Mouse (Mus musculus) thymus, postnatal 36 days (tissue): ENCODE measurements around the gene Chtop.

ENCODE experiments used
- DNase-seq, 2 experiments: peaks; one replicate each; pipeline ENCODE4 v3.0.0; 2022; ENCODE audit warnings: mixed read lengths in 2 of 2

Gene Chtop

DNA sequence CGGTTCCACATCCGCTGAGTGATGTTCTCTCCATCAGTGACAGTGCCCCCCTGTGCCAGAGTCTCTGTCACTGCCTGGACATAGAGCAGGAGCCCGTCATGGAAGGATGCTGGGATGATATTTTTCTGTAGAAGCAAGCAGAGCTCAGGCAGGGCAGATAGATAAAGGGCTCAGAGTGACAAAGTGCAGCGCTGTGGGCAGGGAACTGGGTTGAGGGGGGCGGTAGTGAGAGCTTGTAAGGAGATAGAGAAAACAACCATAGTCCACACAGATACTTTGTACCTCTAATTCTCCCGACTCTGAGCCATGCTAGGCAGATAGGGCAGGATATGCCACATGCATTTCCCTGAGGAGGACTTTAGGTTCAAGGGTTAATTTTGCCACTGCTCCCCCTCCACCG lies 46.7 kb downstream of the Chtop start:
- DNase-seq = no peak

DNA sequence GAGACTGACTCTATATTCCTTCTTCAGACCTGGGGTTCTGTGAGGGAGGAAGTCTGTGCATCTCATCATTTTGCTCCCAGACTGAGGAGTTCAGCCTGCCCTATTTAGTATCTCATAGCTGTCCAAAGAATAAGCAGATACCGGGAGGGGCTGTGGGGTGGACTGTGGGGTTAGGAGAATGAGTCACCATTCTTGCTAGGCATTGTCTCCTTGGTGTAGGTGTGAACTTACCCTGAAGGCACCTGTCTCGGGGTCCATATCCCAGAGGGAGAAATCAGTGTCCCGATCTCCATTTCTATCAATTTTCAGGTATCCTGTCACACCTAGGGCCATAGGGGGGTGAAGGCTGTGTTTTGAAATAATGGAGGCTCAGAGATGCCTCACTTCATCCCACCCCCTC lies 47.4 kb downstream of the Chtop start:
- no peak for DNase-seq

DNA sequence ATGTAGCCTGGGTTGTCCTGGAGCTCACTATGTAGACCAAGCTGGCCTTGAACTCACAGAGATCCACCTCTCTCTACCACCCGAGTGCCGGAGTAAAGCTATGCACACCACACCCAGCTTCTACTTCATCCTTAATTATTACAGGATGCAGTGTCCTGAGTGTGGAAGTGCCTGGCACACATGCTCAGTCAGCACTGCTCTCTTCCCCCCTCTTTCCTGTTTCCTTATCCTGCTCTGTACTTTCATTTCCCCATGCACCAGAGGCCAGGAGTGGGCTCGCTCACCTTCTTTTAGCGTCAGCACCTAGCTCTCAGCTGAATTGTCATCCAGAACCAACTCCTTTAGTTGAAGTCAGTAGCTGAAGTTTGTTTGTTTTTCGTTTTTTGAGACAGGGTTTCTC lies 49.0 kb downstream of the Chtop start:
- DNase-seq = no peak

DNA sequence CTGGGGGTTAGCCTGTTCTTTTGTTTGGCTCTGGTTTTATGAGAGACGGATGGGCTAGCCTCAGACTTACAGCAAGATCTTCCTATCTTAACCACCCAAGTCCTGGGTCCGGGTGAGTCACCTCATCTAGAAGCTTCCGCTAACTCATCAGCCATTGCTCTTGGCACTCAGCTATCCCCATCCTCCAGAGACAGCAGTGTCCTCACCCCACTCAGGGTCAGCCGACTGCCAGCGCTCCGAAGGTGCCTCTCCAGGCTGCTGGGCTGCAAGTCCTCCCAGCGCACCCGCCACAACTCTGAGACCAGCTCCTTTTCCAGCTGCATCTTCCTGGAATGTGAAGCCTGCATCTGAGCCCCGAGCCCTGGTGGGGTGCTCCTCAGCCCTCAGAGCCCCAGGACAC lies 49.6 kb downstream of the Chtop start:
- DNase-seq = no peak

GRCm38 (mm10) chr3:90454931-90455330 lies 54.4 kb downstream of the Chtop start:
- no peak for DNase-seq

DNA sequence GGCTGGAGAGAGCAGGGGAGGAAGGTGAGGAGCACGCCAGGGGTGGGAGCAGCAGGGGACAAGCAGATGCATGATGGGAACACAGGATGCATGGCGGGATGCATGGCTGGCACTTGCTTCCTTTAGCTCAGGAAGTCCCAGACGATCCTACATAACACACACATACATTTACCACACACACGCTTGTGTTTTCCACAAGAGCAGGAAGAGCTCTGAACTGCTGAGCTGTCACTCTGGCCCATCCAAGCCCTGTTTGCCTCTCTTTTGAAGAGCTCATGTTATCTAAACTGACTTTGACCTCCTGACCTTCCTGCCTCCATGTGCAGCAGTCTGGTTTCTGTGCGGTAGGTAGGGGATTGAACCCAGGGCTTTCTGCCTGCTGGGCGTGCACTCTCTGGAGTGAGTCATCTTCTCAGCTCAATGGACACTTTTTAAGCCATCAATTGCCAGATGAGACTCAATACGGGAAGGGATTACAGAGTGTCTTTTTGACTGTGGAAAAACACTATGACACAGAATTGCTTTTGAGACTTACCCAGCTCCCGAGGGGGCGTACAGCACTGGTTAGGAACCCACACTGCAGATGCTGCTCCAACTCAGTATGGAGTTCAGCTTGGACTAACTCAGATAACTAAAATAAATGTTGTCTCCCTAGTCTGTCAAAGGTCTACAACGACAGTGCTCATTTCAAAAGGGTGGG lies 57.8 kb downstream of the Chtop start:
- DNase-seq = no peak

DNA sequence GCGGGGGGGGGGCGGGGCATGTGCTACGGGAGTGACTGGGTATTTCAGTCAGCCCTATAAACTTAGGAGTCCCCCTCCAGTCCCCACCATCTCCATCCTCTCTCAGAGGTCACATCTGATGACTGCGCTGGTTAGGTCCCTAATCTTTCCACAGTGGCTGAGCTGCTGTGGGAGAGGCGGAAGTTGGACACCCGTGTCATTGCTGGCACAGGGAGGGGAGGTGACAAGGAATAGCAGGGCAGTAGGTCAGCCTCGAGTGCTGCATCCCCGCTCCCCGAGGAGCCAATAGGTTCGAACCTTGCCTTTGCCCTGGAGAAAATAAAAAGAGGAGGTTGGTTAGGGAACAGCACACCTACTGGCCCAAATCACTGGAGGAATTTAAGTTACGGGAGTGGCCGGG lies 58.4 kb downstream of the Chtop start:
- DNase-seq = no peak
